Mouse (Mus musculus) Patski (cell line): ENCODE results near the gene Pkm. TPM values are rescaled to one million over a fixed set of nuclear protein-coding genes. Genes with fewer than 3 reads are reported as not detected.

ENCODE experiments used
- ATAC-seq: fragments of 100-300 bp; one replicate; pipeline ENCODE4 v1.8.0; 2021
- CTCF ChIA-PET: fragments of 350-600 bp; sonication (Branson Sonifier 250); formaldehyde crosslinking; loops from one replicate; lab custom pipeline; 2022; ENCODE audit warnings: inconsistent platforms; lab: Charles Lee
- POLR2A ChIA-PET: fragments of 350-600 bp; sonication (Branson Sonifier 250); formaldehyde crosslinking; loops from one replicate; lab custom pipeline; 2022; ENCODE audit warnings: antibody characterized with exemption, inconsistent platforms; lab: Charles Lee
- DNase-seq: peaks from one replicate; pipeline ENCODE4 v3.0.0-alpha.2; 2011; ENCODE audit warnings: low read depth, low spot score
- H3K27me3 ChIP-seq: fragments of 371-371 bp; one replicate; pipeline ENCODE4 v1.5.1; 2021
- CTCF ChIP-seq: fragments of 100-300 bp; IDR thresholded peaks from one replicate; pipeline ENCODE4 v1.5.1; 2021
- in situ Hi-C: fragments of 300-500 bp; cut with MboI; formaldehyde crosslinking; loops from 3 replicates; pipeline ENCODE4 v1.11.1; 2018; ENCODE audit warnings: low pct_unique_long_range_greater_than_20kb, mixed read lengths
- polyA plus RNA-seq: library from polyadenylated mRNA; unstranded; gene quantifications from one replicate; pipeline ENCODE4 v1.2.3, GENCODE M21; 2021

Pkm gene
- polyA plus RNA-seq, 1 experiment from 2014 or later: 2,279 TPM

GRCm38 (mm10) chr9:59678313-59678712 lies 22.1 kb downstream of the Pkm start:
- ATAC-seq (no peak), DNase-seq (no peak)
- ChIA-PET POLR2A (interaction anchor here (0.5 kb wide), 1 partner anchor 1869 kb away, joined by 3 read pairs; no protein-coding TSS in a partner anchor), CTCF (interaction anchor here (1.1 to 3.3 kb wide), 2 partner anchors 11 to 19 kb away, joined by 4 to 14 read pairs; no protein-coding TSS in a partner anchor)
- no peaks in the 10 kb centered on the region for H3K27me3 ChIP-seq
- in situ Hi-C loops: no loop called here
- TF ChIP-seq CTCF: peak; percentile 58

- ATAC-seq (no peak), DNase-seq (no peak)
- ChIA-PET CTCF (no interaction called here), POLR2A (no interaction called here)
- TF ChIP-seq CTCF: no peak
- H3K27me3 ChIP-seq: no peaks in the 10 kb centered on the region
- in situ Hi-C loops: no loop called here
These were observed 23.7 kb downstream of the Pkm start, which contains the start of gene Gramd2 for GRCm38 (mm10) chr9:59679678-59680533. Gramd2 (plus strand) TSS chr9:59680144.

- ATAC-seq (no peak), DNase-seq (no peak)
- H3K27me3 ChIP-seq: no peaks in the 10 kb centered on the region
- TF ChIP-seq CTCF: no peak
- ChIA-PET CTCF (no interaction called here), POLR2A (no interaction called here)
- in situ Hi-C loops: no loop called here
These were observed 24.3 kb downstream of the Pkm start for GRCm38 (mm10) chr9:59680534-59680875.

GRCm38 (mm10) chr9:59684020-59684419 lies 27.9 kb downstream of the Pkm start:
- ATAC-seq (no peak), DNase-seq (no peak)
- CTCF ChIA-PET: interaction anchor here (1.6 kb wide), 1 partner anchor 11 kb away, joined by 5 read pairs; no protein-coding TSS in a partner anchor
- H3K27me3 ChIP-seq: no peaks in the 10 kb centered on the region
- POLR2A ChIA-PET: interaction anchor here (1.0 to 1.6 kb wide), 2 partner anchors 8 to 18 kb away, joined by 3 to 4 read pairs; no protein-coding TSS in a partner anchor
- no peak for TF ChIP-seq CTCF
- in situ Hi-C loops: no loop called here

DNA sequence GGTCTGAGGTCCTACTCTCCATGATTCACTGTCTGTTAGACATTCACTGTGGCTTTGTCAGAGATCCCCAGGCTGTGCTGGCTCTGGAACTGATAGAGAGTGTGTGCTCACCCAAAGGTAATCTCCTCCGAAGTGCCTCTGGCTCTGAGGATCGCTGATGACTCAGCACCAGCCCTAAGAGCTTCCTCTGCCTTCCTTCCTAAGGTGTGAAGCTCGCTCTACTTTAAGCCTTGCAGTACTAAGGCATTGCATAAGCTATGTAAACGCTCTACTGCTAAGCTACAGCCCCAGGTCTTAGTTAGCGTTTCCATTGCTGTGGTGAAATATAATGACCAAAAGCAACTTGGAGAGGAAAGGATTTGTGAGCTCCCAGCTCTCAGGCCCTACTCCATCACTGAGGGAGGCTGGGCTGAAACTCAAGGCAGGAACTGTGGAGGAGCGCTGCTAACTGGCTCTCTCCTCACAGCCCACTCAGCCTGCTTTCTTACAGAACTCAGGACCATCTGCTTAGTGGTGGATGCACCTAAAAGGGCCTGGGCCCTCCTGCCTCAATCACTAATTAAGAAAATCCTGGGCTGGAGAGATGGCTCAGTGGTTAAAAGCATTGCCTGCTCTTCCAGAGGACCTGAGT lies 31.4 kb downstream of the Pkm start:
- ChIA-PET POLR2A (no interaction called here), CTCF (no interaction called here)
- in situ Hi-C loops: no loop called here
- peak; percentile 77 for DNase-seq
- H3K27me3 ChIP-seq: no peaks in the 10 kb centered on the region
- peak; percentile 80 for ATAC-seq
- TF ChIP-seq CTCF: no peak

- in situ Hi-C loops: no loop called here
- no peak for TF ChIP-seq CTCF
- DNase-seq (peak; percentile 60), ATAC-seq (peak; percentile 68)
- ChIA-PET POLR2A (interaction anchor here (0.5 to 1.1 kb wide), 3 partner anchors 34 to 278 kb away, joined by 3 read pairs; no protein-coding TSS in a partner anchor), CTCF (no interaction called here)
- H3K27me3 ChIP-seq: no peaks in the 10 kb centered on the region
These were observed 35.5 kb downstream of the Pkm start for GRCm38 (mm10) chr9:59691635-59692094.

- in situ Hi-C loops: no loop called here
- no peak for ATAC-seq
- ChIA-PET CTCF (no interaction called here), POLR2A (interaction anchor here (0.6 to 1.1 kb wide), 2 partner anchors 34 to 277 kb away, joined by 3 read pairs; no protein-coding TSS in a partner anchor)
- H3K27me3 ChIP-seq: no peaks in the 10 kb centered on the region
- no peak for TF ChIP-seq CTCF
- no peak for DNase-seq
These were observed 36.0 kb downstream of the Pkm start for GRCm38 (mm10) chr9:59692145-59692544.

DNA sequence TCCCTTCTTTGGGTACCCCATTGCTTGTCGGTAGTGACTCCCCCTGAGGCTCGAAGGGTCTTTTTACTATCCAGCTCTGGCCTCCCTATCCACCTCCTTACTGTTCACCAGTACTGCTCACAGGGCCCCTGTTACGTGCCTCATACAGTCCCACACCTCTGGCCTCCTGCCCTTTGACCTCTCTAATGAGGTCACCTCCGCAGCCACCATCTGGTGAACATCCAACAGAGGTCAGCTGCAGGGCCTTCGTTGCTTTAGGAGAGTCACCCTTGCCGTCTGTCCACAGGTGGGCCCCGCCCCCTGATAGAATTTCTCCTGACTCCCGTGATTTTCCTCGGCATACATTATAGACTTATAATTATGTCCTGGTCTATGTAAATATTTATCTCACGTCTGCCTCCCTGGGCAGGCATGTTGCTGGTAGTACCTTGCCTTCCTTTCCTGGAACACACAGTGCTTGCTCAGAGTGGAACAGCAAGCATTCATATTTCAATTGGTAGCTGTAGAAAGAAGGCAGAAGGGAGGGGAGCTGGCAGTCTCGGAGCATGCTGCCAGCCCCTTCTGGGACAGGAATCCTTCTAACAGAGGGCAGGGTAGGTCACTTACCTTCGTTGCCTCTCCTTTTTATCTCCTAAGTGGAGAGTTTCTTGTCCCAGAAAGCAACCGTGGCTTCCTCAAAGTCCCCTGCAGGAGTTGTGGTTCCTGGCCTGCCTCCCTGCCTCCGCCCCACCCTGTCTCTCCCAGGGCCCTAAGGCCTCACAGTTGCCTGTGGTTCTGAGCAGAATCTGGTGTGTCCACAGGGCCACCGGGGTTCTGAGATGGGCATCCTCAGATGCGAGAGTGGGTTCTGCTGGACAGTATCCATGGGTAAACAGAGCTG lies 38.6 kb downstream of the Pkm start:
- no peaks in the 10 kb centered on the region for H3K27me3 ChIP-seq
- TF ChIP-seq CTCF: no peak
- in situ Hi-C loops: no loop called here
- no peak for ATAC-seq
- CTCF ChIA-PET: interaction anchor here (0.7 to 0.9 kb wide), 3 partner anchors 17 to 22 kb away, joined by 3 to 4 read pairs (median 3); no protein-coding TSS in a partner anchor
- POLR2A ChIA-PET: interaction anchor here (1.2 kb wide), 1 partner anchor 39 kb away, joined by 3 read pairs; the partner anchor contains the start of gene Pkm
- DNase-seq: no peak

DNA sequence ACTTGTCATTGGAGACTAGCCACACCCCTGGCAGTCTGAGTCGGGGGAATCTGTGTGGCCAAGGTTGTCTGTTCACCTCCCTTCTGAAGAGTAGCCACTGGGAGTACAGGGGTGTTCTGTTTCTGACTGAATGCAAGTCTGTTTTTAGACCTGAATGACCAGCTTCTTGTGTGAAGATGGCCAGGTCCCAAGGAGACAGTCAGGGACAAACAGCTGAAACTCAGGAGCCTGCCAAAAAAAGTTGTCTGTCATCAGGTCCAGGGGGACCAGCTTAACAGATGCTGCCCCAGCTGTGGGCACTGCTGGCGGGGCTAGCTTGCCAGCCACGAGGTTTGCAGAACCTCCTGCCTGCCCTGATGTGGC lies 39.3 kb downstream of the Pkm start:
- no peak for TF ChIP-seq CTCF
- in situ Hi-C loops: no loop called here
- ATAC-seq: no peak
- DNase-seq: no peak
- CTCF ChIA-PET: interaction anchor here (0.7 to 1.6 kb wide), 4 partner anchors 16 to 37 kb away, joined by 3 to 6 read pairs (median 4); no protein-coding TSS in a partner anchor
- POLR2A ChIA-PET: interaction anchor here (1.2 kb wide), 1 partner anchor 39 kb away, joined by 3 read pairs; the partner anchor contains the start of gene Pkm
- H3K27me3 ChIP-seq: no peaks in the 10 kb centered on the region
